Mouse (Mus musculus) liver, adult (tissue): ENCODE data around the gene Prkaca.

ENCODE experiments used
- GATA4 ChIP-seq: IDR thresholded peaks from 2 replicates; pipeline ENCODE4 v1.6.1; 2014; ENCODE audit warnings: mild to moderate bottlenecking, low read length; ENCODE audit not compliant: insufficient replicate concordance

The Prkaca gene

DNA sequence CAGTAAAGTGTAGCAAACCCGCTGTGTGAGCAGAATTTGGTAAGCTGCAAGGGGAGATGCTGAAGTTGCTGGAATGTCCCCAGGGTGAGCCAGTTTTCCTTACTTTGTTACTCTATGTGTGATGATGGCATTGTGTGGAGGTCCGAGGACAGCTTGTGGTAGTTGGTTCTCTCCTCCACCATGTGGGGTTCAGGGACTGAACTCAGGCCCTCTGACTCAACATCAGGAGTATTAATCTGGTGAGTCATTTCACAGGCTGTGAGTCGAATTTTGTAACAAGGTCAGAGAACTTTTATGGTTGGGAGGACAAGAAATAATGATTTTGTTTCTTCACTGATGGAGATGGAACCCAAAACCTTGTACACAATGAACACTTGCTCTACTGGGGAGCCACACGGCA is 60.0 kb downstream of the Prkaca start:
- TF ChIP-seq GATA4, result no peak

DNA sequence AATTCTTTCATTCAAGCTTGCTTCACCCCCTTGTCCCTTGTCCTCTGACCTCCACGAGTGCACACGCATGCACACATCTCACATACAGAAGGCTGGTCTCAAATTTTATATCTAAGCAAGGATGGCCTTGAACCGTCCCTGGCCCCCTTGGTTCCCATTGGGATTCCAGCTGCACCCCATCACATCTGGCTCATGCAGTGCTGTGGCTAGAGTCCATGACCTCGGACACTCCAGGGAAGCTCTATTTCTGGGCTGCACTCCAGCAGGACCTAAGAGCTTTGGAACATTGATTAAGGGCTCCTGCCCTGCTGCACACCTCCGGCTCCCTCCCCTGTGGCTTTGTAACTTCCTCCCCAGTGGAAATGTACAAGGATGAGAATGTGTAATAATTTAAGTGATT is 65.2 kb downstream of the Prkaca start:
- TF ChIP-seq GATA4, result no peak

GRCm38 (mm10) chr8:84039050-84039449 is 66.3 kb downstream of the Prkaca start:
- no peak for TF ChIP-seq GATA4

- TF ChIP-seq GATA4, result no peak; the same call in 1 of the 2 replicates
Observed at GRCm38 (mm10) chr8:84042066-84042947, 69.5 kb downstream of the Prkaca start, which contains the start of gene Il27ra. Gene Il27ra (minus strand): TSS chr8:84042589.

DNA sequence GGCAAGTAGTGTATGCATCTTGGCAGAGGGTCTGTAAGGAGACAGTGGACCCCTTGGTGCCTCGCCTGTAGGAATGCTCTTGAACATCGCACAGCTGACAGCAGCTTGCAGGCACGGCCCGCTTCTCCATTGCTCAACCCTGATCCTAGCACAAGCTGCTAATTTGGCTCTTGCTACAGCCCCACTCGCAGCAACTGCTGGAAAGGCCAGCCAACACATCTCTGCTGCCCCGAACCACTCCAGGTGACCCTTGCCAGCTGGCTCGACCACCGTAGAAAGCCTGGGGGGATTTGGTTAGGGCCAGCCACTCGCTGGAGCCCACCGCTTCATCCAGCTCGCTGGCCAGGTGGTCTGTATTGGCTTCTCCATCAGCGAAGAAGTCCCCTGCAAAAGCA is 70.2 kb downstream of the Prkaca start:
- no peak for TF ChIP-seq GATA4

DNA sequence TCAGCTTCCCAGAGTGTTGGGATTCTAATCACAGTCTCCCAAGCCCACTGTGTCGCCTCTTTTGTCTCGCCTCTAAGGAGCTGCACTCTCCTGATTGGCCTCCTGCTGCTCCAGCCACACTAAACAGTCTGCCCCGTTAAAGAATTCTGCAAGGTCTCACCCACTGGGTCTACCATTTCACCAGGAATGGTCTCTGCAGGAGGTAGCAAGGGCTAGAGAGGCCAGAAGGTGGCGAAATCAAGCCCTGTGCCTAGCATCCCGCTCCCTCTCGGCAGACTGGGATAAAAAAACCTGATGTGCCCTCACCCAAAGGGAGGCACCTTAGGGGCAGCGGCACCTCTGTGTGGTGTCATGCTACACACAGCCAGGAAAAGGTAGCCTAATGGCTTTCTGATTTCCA is 71.3 kb downstream of the Prkaca start:
- no peak for TF ChIP-seq GATA4

DNA sequence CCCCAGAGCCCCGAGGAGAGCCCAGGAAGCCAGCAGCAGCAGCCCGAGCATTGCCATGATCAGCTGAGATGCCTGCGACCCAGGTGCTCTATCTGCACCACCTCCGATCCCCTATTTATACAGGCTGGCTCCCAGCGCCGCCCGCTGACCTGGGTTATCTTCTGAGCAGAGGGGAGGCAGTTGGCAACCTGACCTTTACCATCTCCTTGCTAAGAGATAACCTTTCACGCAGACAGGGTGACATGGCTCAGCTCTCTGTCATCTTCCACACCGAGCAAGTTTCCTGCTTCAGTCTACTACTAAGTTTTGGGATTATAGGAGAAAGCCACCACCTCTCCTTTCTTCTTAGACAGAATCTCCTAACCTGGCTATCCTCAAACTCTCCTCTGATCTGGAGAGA is 72.1 kb downstream of the Prkaca start, which contains the start of gene Rln3:
Rln3 (minus strand) TSS at position 101 of the 400 bp plus-strand sequence.
- no peak for TF ChIP-seq GATA4
